Mouse (Mus musculus): Measurements from ENCODE around the gene Gm27027. TPM values are rescaled to one million over a fixed set of nuclear protein-coding genes. Genes with fewer than 3 reads are reported as not detected.

The Gm27027 gene
- polyA plus RNA-seq, 1 experiment from 2014 or later = not detected

DNA sequence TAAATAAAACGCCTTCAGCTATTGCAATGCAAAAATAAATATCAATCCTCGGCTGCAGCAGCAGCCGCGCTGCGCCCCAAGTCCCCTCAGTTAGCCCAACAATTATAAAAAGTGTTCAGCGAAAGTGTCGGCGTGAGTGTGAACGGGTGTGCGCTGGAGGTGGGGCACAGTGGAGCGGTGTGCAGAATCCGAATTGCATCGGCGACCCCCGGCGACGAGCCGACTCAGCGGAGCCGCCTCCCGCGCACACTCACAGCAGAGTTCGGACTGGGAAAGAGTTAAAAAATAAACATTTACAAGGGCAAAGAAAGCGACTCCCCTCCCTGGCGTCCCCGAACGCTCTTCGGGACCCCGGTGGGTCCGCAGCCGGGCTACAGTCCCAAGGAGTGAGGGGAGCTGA lies 40.3 kb downstream of the Gm27027 start:
- WGBS = under 1% methylated on average over 31 of the region's 31 CpGs
- peak overlapping the region; percentile 79 for H3K4me2 ChIP-seq (ENCODE audit: low read length)
- H3K27ac ChIP-seq (ENCODE audit: low read depth) = peak overlapping the region; percentile 70
- H3K9ac ChIP-seq (ENCODE audit: low read length) = peak overlapping the region; percentile 69
- H3K9me3 ChIP-seq (ENCODE audit: control insufficient read depth, low read length) = no peaks in the 10 kb centered on the region
- no peaks in the 10 kb centered on the region for H3K36me3 ChIP-seq (ENCODE audit: control insufficient read depth, insufficient read depth, low read length)
- ATAC-seq (replicated peaks; ENCODE audit: low FRiP score, low TSS enrichment, low read depth) = no peak
- peak overlapping the region; percentile 53 for H3K4me3 ChIP-seq (ENCODE audit: low read depth, low read length)
- H3K4me1 ChIP-seq (replicated peaks; ENCODE audit: control insufficient read depth, insufficient read depth, low read length) = 0 out of 2 replicates have a peak, but pooled peaks cover 3% of the 10 kb centered on the region
- no peak for DNase-seq (ENCODE audit: low spot score)
- H3K27me3 ChIP-seq (replicated peaks; ENCODE audit: control insufficient read depth, insufficient read depth, low read length) = peaks cover 42% of the 10 kb centered on the region

DNA sequence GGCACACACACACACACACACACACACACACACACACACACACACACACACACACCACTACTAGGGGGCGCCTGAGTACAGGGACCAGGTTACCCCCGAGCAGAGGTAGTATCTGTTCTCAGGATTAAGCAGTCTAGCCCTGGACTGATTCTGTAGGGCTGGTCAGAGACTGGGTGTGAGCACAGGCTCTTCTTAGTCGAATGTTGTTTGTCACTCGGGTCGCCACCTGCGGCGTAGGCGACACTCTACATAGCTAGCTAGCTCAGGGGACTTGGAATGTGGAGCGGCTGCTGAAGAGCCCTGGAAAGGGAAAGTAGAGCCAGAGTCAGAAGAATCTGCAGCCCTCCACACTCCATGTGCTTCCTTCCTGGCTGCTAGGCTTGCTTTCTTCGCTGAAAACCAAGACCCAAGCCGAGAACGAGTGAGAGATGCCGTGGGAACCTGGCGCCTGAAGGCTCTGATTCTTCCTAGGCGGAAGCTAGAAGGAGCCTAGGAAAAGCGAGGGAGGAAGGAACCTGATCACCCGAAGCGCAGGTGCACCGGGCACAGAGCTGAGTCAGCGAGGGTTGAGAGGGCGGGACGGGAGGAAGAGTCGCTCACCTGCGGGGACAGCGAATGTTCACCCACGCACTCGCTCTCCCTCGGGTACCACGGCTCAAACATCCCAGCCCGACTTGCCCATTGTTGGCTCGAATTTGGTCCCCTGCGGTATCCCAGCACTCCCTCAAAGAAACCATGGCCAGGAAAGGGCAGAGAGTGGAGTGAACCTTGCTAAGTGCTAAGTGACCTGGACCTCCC lies 41.2 kb downstream of the Gm27027 start:
- Histone ChIP-seq H3K9me3 (ENCODE audit: control insufficient read depth, low read length) (no peaks in the 10 kb centered on the region), H3K9ac (ENCODE audit: low read length) (peak overlapping the region; percentile 69), H3K27me3 (replicated peaks; ENCODE audit: control insufficient read depth, insufficient read depth, low read length) (peaks cover 42% of the 10 kb centered on the region), H3K27ac (ENCODE audit: low read depth) (no peak overlapping the region), H3K4me1 (replicated peaks; ENCODE audit: control insufficient read depth, insufficient read depth, low read length) (0 out of 2 replicates have a peak, but pooled peaks cover 3% of the 10 kb centered on the region), H3K36me3 (ENCODE audit: control insufficient read depth, insufficient read depth, low read length) (no peaks in the 10 kb centered on the region), H3K4me3 (ENCODE audit: low read depth, low read length) (peak overlapping the region; percentile 53), H3K4me2 (ENCODE audit: low read length) (peak overlapping the region; percentile 79)
- WGBS = 1% methylated on average over 32 of the region's 32 CpGs
- ATAC-seq (replicated peaks; ENCODE audit: low FRiP score, low TSS enrichment, low read depth) (0 out of 2 replicates have a peak, but pooled peaks have one; percentile 28), DNase-seq (ENCODE audit: low spot score) (peak; percentile 70)

DNA sequence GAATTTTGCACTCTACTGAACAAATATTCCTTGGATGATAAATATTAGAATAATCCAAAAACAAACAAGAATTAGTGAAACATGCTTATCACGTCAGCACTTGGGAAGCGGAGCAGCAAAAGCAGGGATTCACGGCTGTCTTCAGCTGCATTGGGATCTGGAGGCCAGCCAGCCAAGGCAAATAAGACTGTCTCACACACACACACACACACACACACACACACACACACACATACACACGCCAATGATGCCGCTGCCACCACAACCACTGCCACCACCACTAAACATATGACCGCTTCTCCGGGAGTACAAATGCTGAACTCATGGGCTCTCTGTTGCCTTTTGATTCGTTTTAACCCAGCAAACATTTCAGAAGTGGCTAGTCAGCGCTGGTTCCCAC lies 42.4 kb downstream of the Gm27027 start:
- no peaks in the 10 kb centered on the region for H3K9me3 ChIP-seq (ENCODE audit: control insufficient read depth, low read length)
- DNase-seq (ENCODE audit: low spot score) (no peak), ATAC-seq (replicated peaks; ENCODE audit: low FRiP score, low TSS enrichment, low read depth) (no peak)
- no peak overlapping the region for H3K4me3 ChIP-seq (ENCODE audit: low read depth, low read length)
- no peak overlapping the region for H3K27ac ChIP-seq (ENCODE audit: low read depth)
- H3K4me2 ChIP-seq (ENCODE audit: low read length) = no peak overlapping the region
- no peaks in the 10 kb centered on the region for H3K36me3 ChIP-seq (ENCODE audit: control insufficient read depth, insufficient read depth, low read length)
- H3K27me3 ChIP-seq (replicated peaks; ENCODE audit: control insufficient read depth, insufficient read depth, low read length) = peaks cover 42% of the 10 kb centered on the region
- WGBS = 72% methylated on average over 9 of the region's 9 CpGs
- no peak overlapping the region for H3K9ac ChIP-seq (ENCODE audit: low read length)
- 0 out of 2 replicates have a peak, but pooled peaks cover 3% of the 10 kb centered on the region for H3K4me1 ChIP-seq (replicated peaks; ENCODE audit: control insufficient read depth, insufficient read depth, low read length)

DNA sequence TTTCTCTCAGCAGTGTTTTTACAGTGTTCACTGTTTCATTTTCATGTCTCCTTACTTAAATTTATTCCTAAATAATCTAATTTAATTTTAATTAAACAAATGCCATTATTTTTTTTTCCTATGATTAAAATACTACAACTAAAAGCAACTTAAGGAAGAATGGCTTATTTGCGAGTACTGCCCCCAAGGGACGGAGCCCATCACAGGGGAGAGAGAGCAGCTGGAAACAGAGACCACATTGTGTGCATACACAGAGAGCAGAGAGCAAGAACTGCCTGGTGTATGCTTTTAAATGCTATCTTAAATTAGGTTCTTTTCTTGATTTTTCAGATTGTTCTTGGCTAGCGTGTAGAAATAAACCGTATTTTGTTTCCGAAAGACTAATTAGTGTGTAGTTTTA lies 49.2 kb downstream of the Gm27027 start:
- no peak for ATAC-seq (replicated peaks; ENCODE audit: low FRiP score, low TSS enrichment, low read depth)
- H3K9me3 ChIP-seq (ENCODE audit: control insufficient read depth, low read length) = peaks cover 5% of the 10 kb centered on the region; the same call in 1 of the 2 replicates
- WGBS = 74% methylated on average over 5 of the region's 5 CpGs

DNA sequence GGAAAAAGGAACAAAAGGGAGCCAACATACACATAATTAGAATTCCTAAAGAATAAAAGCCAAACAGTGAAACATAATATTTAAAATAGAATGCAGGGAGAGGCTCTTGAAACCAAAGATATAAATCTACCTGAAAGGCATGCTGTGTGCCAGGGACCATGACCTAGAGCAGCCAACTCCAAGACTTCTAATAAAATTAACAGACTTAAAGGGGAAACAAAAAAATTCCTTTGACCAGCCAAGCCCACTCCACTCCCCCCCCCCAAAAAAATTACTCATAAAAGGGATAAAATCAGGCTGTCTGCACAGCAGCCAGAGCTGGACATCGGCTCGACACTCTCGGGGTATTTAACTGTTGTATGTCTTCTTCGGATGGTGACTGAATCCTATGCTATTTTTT lies 51.3 kb downstream of the Gm27027 start:
- no peak overlapping the region for H3K4me2 ChIP-seq (ENCODE audit: low read length)
- DNase-seq (ENCODE audit: low spot score) = no peak
- no peaks in the 10 kb centered on the region; the same call in 1 of the 2 replicates for H3K27me3 ChIP-seq (replicated peaks; ENCODE audit: control insufficient read depth, insufficient read depth, low read length)
- H3K36me3 ChIP-seq (ENCODE audit: control insufficient read depth, insufficient read depth, low read length) = no peaks in the 10 kb centered on the region
- ATAC-seq (replicated peaks; ENCODE audit: low FRiP score, low TSS enrichment, low read depth) = no peak
- H3K4me3 ChIP-seq (ENCODE audit: low read depth, low read length) = no peak overlapping the region
- H3K27ac ChIP-seq (ENCODE audit: low read depth) = no peak overlapping the region
- H3K4me1 ChIP-seq (replicated peaks; ENCODE audit: control insufficient read depth, insufficient read depth, low read length) = peaks cover 9% of the 10 kb centered on the region; the same call in 1 of the 2 replicates
- H3K9me3 ChIP-seq (ENCODE audit: control insufficient read depth, low read length) = peaks cover 5% of the 10 kb centered on the region; the same call in 1 of the 2 replicates
- H3K9ac ChIP-seq (ENCODE audit: low read length) = no peak overlapping the region
- WGBS = 81% methylated on average over 4 of the region's 4 CpGs

More for the DNA sequence above, 49.2 kb downstream of the Gm27027 start:
- Histone ChIP-seq H3K4me1 (replicated peaks; ENCODE audit: control insufficient read depth, insufficient read depth, low read length) (no peaks in the 10 kb centered on the region), H3K4me2 (ENCODE audit: low read length) (no peak overlapping the region), H3K36me3 (ENCODE audit: control insufficient read depth, insufficient read depth, low read length) (no peaks in the 10 kb centered on the region), H3K27ac (ENCODE audit: low read depth) (no peak overlapping the region), H3K27me3 (replicated peaks; ENCODE audit: control insufficient read depth, insufficient read depth, low read length) (no peaks in the 10 kb centered on the region; the same call in 1 of the 2 replicates), H3K9ac (ENCODE audit: low read length) (no peak overlapping the region), H3K4me3 (ENCODE audit: low read depth, low read length) (no peak overlapping the region)
- no peak for DNase-seq (ENCODE audit: low spot score)

DNA sequence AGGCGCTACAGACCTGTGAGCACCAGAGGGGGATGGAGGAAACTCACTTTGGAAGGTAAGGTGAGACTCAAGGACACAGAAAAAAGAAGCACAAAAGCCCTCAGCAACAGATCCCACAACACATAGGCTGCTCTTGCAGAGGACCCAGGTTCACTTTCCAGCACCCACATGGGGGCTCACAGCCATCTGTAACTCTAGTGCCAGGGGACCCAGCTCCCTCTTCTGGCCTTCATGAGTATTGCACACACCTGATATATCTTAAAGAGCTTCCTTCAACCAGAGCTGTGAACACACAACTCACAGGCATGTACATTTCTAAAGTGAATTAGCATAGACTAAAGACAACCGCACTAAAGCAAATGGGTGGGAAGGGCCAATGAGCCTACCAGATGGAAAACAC lies 52.1 kb downstream of the Gm27027 start:
- H3K4me3 ChIP-seq (ENCODE audit: low read depth, low read length) = no peak overlapping the region
- ATAC-seq (replicated peaks; ENCODE audit: low FRiP score, low TSS enrichment, low read depth) (no peak), DNase-seq (ENCODE audit: low spot score) (no peak)
- no peak overlapping the region for H3K27ac ChIP-seq (ENCODE audit: low read depth)
- H3K9ac ChIP-seq (ENCODE audit: low read length) = no peak overlapping the region
- H3K36me3 ChIP-seq (ENCODE audit: control insufficient read depth, insufficient read depth, low read length) = no peaks in the 10 kb centered on the region
- WGBS = 85% methylated on average over 2 of the region's 2 CpGs
- peaks cover 5% of the 10 kb centered on the region; the same call in 1 of the 2 replicates for H3K9me3 ChIP-seq (ENCODE audit: control insufficient read depth, low read length)
- H3K4me2 ChIP-seq (ENCODE audit: low read length) = no peak overlapping the region
- no peaks in the 10 kb centered on the region; the same call in 1 of the 2 replicates for H3K27me3 ChIP-seq (replicated peaks; ENCODE audit: control insufficient read depth, insufficient read depth, low read length)
- H3K4me1 ChIP-seq (replicated peaks; ENCODE audit: control insufficient read depth, insufficient read depth, low read length) = peaks cover 9% of the 10 kb centered on the region; the same call in 1 of the 2 replicates

DNA sequence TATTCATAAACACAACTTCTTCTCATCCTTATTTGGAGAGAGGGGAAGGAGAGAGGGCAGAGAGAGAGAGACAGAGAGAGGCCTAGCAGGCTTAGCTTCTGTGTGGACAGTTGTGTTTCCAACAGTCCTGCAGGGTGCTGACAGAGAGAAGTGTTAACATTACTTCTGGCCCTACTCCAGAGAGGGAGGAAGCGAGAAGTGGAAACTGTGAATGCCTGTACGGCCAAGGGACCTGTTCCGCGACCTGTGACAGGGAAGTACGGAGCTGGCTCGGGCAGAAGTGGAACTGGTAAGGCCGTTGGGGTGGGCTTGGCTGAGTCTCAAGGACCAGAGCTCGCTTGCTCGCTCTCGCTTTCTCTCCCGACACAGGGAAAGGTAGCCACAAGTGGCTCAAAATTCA lies 54.5 kb downstream of the Gm27027 start:
- H3K9ac ChIP-seq (ENCODE audit: low read length) = no peak overlapping the region
- no peak overlapping the region for H3K27ac ChIP-seq (ENCODE audit: low read depth)
- WGBS = 62% methylated on average over 11 of the region's 11 CpGs
- peaks cover 9% of the 10 kb centered on the region; the same call in 1 of the 2 replicates for H3K4me1 ChIP-seq (replicated peaks; ENCODE audit: control insufficient read depth, insufficient read depth, low read length)
- no peak for DNase-seq (ENCODE audit: low spot score)
- H3K4me2 ChIP-seq (ENCODE audit: low read length) = no peak overlapping the region
- H3K9me3 ChIP-seq (ENCODE audit: control insufficient read depth, low read length) = peaks cover 5% of the 10 kb centered on the region; the same call in 1 of the 2 replicates
- no peak for ATAC-seq (replicated peaks; ENCODE audit: low FRiP score, low TSS enrichment, low read depth)
- no peaks in the 10 kb centered on the region; the same call in 1 of the 2 replicates for H3K27me3 ChIP-seq (replicated peaks; ENCODE audit: control insufficient read depth, insufficient read depth, low read length)
- no peaks in the 10 kb centered on the region for H3K36me3 ChIP-seq (ENCODE audit: control insufficient read depth, insufficient read depth, low read length)
- H3K4me3 ChIP-seq (ENCODE audit: low read depth, low read length) = no peak overlapping the region

DNA sequence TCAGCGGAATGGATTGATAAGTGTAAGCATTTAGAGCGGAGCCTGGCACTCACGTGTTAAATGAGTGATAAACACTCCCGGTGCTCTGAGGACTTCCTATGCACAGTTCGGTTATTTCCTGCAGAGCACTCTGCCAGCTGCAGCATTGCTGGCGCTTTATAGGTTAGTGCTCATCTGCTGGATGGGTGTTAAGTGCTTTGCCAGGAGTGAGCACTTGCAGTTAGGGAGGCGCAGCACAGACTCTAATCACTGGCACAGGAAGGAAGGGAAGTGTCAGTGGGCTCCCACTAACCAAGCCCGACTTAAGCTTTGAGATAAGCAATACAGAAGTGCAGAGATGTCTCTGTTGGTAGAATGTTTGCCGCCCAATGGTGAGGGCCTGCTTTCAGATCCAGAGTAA lies 57.6 kb downstream of the Gm27027 start:
- Histone ChIP-seq H3K27ac (ENCODE audit: low read depth) (no peak overlapping the region), H3K36me3 (ENCODE audit: control insufficient read depth, insufficient read depth, low read length) (no peaks in the 10 kb centered on the region), H3K9me3 (ENCODE audit: control insufficient read depth, low read length) (peaks cover 2% of the 10 kb centered on the region; the same call in 1 of the 2 replicates), H3K9ac (ENCODE audit: low read length) (no peak overlapping the region), H3K4me3 (ENCODE audit: low read depth, low read length) (no peak overlapping the region), H3K27me3 (replicated peaks; ENCODE audit: control insufficient read depth, insufficient read depth, low read length) (no peaks in the 10 kb centered on the region), H3K4me2 (ENCODE audit: low read length) (no peak overlapping the region), H3K4me1 (replicated peaks; ENCODE audit: control insufficient read depth, insufficient read depth, low read length) (peaks cover 9% of the 10 kb centered on the region; the same call in 1 of the 2 replicates)
- WGBS = 51% methylated on average over 9 of the region's 9 CpGs
- ATAC-seq (replicated peaks; ENCODE audit: low FRiP score, low TSS enrichment, low read depth) (no peak), DNase-seq (ENCODE audit: low spot score) (no peak)

Measured in intestine, embryonic 14.5 days (tissue).